Comparison of ENCODE assay signal across 9 mouse cellular contexts in the genomic region with DNA sequence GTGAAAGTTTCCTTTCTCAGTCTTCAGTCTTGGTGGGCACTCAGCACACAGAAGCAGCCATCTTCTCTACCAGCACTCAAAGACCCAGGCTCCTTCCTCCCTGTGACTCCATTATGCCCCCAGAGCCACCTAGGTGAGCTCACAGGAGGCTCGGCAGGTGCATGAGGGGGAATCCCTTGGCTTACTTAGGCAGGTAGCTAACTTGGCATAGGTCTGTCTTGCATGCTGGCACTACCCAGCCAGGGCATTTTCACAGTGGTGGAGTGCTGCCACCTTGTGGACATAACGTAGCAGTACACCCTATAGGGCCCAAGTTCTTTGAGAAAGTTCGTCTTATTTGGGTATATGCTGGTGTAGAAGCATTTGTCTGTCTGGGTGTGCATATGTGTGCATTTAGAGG. TPM values are rescaled to one million over a fixed set of nuclear protein-coding genes. Genes with fewer than 3 reads are reported as not detected.
DNase-seq lines count a peak whose midpoint lies in the region; ATAC-seq and TF ChIP-seq lines count a peak whose summit lies in the region.
"Had no signal": no experiment of that assay in that cellular context is flagged by ENCODE, and none has a peak within 500 bp of the region (broad histone marks: within the 10 kb centered on the region; RNA-seq: fewer than 3 reads in every experiment).

No protein-coding gene starts in this region.

- peak; percentile 71 for TF ChIP-seq RAD21 in MEL (IDR thresholded peaks at IDR 0.05; ENCODE audit: low read depth, low read length)

- TF ChIP-seq CTCF in MEL (IDR thresholded peaks at IDR 0.05 in 2 of 3, conservative IDR thresholded peaks at IDR 0.05 in 1 of 3; ENCODE audit: control insufficient read depth in 1 of 3, insufficient read depth in 1 of 3, low read depth in 2 of 3, low read length in 3 of 3, poor library complexity in 1 of 3, severe bottlenecking in 1 of 3) = peak; percentile 67 to 75 (median 71)
- TF ChIP-seq CTCF in layer of hippocampus, adult 2 months (conservative IDR thresholded peaks at IDR 0.05) = peak; percentile 99

- no peaks in the 10 kb centered on the region for H3K36me3 ChIP-seq in MEL (ENCODE audit: control insufficient read depth in 1 of 2, insufficient read depth in 2 of 2, low read length in 2 of 2)
- H3K36me3 ChIP-seq: limb, embryonic 13.5 days had no signal

- peak; percentile 61 for DNase-seq in MEL (ENCODE audit: low read depth, low spot score)
- peak; percentile 84 for DNase-seq in brain, adult 2 months (ENCODE audit: low read depth, low spot score)
- DNase-seq in heart, postnatal 4 days = peak; percentile 71
- peak; percentile 65 to 78 for DNase-seq in layer of hippocampus, adult 2 months (ENCODE audit: low spot score in 2 of 2)
- peak; percentile 61 for DNase-seq in lung, postnatal 14 days
- peak; percentile 65 for DNase-seq in retina, postnatal 7 days (ENCODE audit: low read depth, low spot score)
- peak; percentile 30 for DNase-seq in yolk sac, embryonic 10.5 days (ENCODE audit: low spot score)

- TF ChIP-seq EP300 in MEL (IDR thresholded peaks at IDR 0.05; ENCODE audit: low read depth in 1 of 2, low read length in 2 of 2) = no peak

- H3K4me3 ChIP-seq in MEL (ENCODE audit: control insufficient read depth in 1 of 2, insufficient read depth in 1 of 2, low read depth in 2 of 2, low read length in 2 of 2) = no peak overlapping the region
- H3K4me3 ChIP-seq in layer of hippocampus, adult 2 months = no peak overlapping the region
- H3K4me3 ChIP-seq: limb, embryonic 13.5 days had no signal

- peak; percentile 79 for ATAC-seq in erythroblast, adult 5-6 weeks (replicated peaks; ENCODE audit: low FRiP score, poor library complexity, severe bottlenecking)

- no peak overlapping the region for H3K27ac ChIP-seq in MEL (ENCODE audit: control insufficient read depth, low read depth, low read length)
- no peak overlapping the region for H3K27ac ChIP-seq in layer of hippocampus, adult 2 months
- H3K27ac ChIP-seq: limb, embryonic 13.5 days had no signal

- H3K27me3 ChIP-seq in MEL (ENCODE audit: control insufficient read depth in 1 of 2, insufficient read depth in 2 of 2, low read length in 2 of 2) = no peaks in the 10 kb centered on the region

- no peaks in the 10 kb centered on the region for H3K9me3 ChIP-seq in MEL (replicated peaks; ENCODE audit: insufficient read depth, low read length)

- no peak for TF ChIP-seq POLR2A in MEL (IDR thresholded peaks at IDR 0.05; ENCODE audit: control insufficient read depth in 1 of 2, insufficient read depth in 1 of 2, low read depth in 1 of 2, low read length in 2 of 2, poor library complexity in 1 of 2)

- H3K4me1 ChIP-seq in MEL (ENCODE audit: control insufficient read depth in 1 of 2, insufficient read depth in 2 of 2, low read length in 2 of 2) = no peaks in the 10 kb centered on the region

- H3K9ac ChIP-seq in MEL (ENCODE audit: control insufficient read depth, low read depth, low read length, poor library complexity, severe bottlenecking) = no peak overlapping the region
- H3K9ac ChIP-seq: limb, embryonic 13.5 days had no signal

- H3K79me2 ChIP-seq in MEL (ENCODE audit: control insufficient read depth, insufficient read depth, low read length, poor library complexity) = no peaks in the 10 kb centered on the region

TF ChIP-seq in MEL, 35 proteins besides CTCF, POLR2A, EP300 and RAD21:
- TF ChIP-seq SMC3 (IDR thresholded peaks at IDR 0.05; ENCODE audit: low read depth, low read length) = peak; percentile 65
- TF ChIP-seq TAL1 (IDR thresholded peaks at IDR 0.05; ENCODE audit: low read length) = no peak
- no peak for TF ChIP-seq MEF2A (IDR thresholded peaks at IDR 0.05; ENCODE audit: extremely low read depth, insufficient replicate concordance, low read depth, low read length, poor library complexity, severe bottlenecking)
- TF ChIP-seq GABPA (IDR thresholded peaks at IDR 0.05; ENCODE audit: low read depth, low read length) = no peak
- TF ChIP-seq E2F4 (IDR thresholded peaks at IDR 0.05; ENCODE audit: borderline replicate concordance, low read depth, low read length) = no peak
- no peak for TF ChIP-seq GATA1 (IDR thresholded peaks at IDR 0.05; ENCODE audit: low read depth, low read length)
- peak; percentile 42; the same call in 1 of the 2 replicates for TF ChIP-seq ZC3H11A (IDR thresholded peaks at IDR 0.05; ENCODE audit: low read depth, low read length)

RNA-seq across cellular contexts. Expression of a gene that starts 38.8 kb away (rescaled TPM):
- not detected in 2 replicates for total RNA-seq in MEL (2012; rRNA removed)
- not detected for polyA plus RNA-seq in MEL (2012; ENCODE audit: insufficient read depth in 1 of 2, insufficient read length in 2 of 2, low read depth in 1 of 2, low replicate concordance in 2 of 2, missing spikeins in 1 of 2)
- total RNA-seq in erythroblast, adult 5-6 weeks (2015; ENCODE audit: low replicate concordance) = not detected in 2 replicates
- not detected in 2 replicates for total RNA-seq in erythroblast, adult 5-6 weeks (2017; ENCODE audit: low replicate concordance)
- 1 to 10 TPM; 6.1 to 6.3 TPM for total RNA-seq in heart, postnatal 4 days (2021)
- total RNA-seq in layer of hippocampus, adult 2 months (2021) = 1 to 10 TPM; 5.5 to 6.8 TPM

RNA-seq across cellular contexts. Expression of a gene that starts 52.1 kb away (rescaled TPM):
- total RNA-seq in MEL (2012; rRNA removed) = not detected in 2 replicates
- not detected for polyA plus RNA-seq in MEL (2012; ENCODE audit: insufficient read depth in 1 of 2, insufficient read length in 2 of 2, low read depth in 1 of 2, low replicate concordance in 2 of 2, missing spikeins in 1 of 2)
- total RNA-seq in erythroblast, adult 5-6 weeks (2015; ENCODE audit: low replicate concordance) = not detected in 2 replicates
- total RNA-seq in erythroblast, adult 5-6 weeks (2017; ENCODE audit: low replicate concordance) = not detected in 2 replicates
- total RNA-seq in heart, postnatal 4 days (2021) = not detected
- under 1 TPM; 0.10 to 0.33 TPM for total RNA-seq in layer of hippocampus, adult 2 months (2021)

Comparison
In these comparisons a context has a peak if more than half of its experiments do, and no peak if none do; other contexts are left out.
1. DNase-seq: peak in every context shown above with its lines; median percentile 84 in brain, adult 2 months; 72 in layer of hippocampus, adult 2 months; 71 in heart, postnatal 4 days; 65 in retina, postnatal 7 days; 61 in MEL; 61 in lung, postnatal 14 days; 30 in yolk sac, embryonic 10.5 days.